ENCODE assay signal across 7 mouse cellular contexts in the genomic region with DNA sequence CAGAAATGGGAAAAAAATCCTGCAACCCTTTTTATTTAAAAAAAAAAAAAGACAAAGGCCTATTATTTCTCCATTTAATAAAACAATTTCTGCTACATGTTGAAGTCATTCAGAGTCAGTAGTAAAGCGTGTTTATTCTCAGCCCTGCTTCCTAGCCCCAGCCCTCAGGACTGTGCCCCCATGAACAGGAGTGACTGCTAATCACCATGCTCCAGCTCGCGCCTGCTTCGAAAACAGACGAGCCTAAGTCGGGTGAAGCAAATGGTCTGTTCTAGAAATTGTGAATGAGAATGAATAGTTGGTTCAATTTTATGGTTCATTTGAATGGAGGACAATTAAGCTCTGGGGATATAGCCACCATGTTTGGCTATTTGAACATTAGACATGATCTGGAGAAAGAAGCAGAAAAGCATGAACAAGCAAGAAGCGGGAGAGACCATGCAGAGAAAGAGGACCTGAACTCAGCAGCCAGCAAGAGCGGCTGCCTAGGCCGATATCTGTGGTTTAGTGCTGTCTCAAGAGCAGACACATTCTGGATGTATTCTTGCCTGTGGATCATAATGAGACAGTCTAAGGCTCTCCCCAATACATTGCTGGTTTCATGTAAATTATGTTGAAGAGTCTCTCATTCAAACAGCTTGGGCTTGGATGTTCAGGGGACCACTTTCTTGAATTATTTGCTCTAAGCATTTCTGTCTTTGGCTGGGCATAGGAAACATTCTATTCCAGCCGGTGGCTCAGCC.
DNase-seq lines count a peak whose midpoint lies in the region; ATAC-seq lines count a peak whose summit lies in the region.

No protein-coding gene starts in this region.

- peak overlapping the region; percentile 63 for H3K4me2 ChIP-seq in liver, embryonic 11.5 days
- H3K4me2 ChIP-seq in forebrain, embryonic 13.5 days, result peak overlapping the region; percentile 69
- H3K4me2 ChIP-seq in limb, embryonic 15.5 days, result peak overlapping the region; percentile 46

- no peaks in the 10 kb centered on the region for H3K9me3 ChIP-seq in liver, embryonic 11.5 days (ENCODE audit: control insufficient read depth, low read length)
- H3K9me3 ChIP-seq in forebrain, embryonic 13.5 days (replicated peaks), result no peaks in the 10 kb centered on the region
- H3K9me3 ChIP-seq in limb, embryonic 15.5 days, result no peaks in the 10 kb centered on the region

- H3K27me3 ChIP-seq in liver, embryonic 11.5 days (replicated peaks; ENCODE audit: control insufficient read depth, insufficient read depth, low read length), result no peaks in the 10 kb centered on the region
- H3K27me3 ChIP-seq in forebrain, embryonic 13.5 days, result no peaks in the 10 kb centered on the region
- H3K27me3 ChIP-seq in limb, embryonic 15.5 days, result peaks cover 11% of the 10 kb centered on the region; the same call in 1 of the 2 replicates

- 77% methylated on average over 10 of the region's 10 CpGs for WGBS in liver, embryonic 11.5 days
- WGBS in forebrain, embryonic 13.5 days, result 34% methylated on average over 10 of the region's 10 CpGs
- WGBS in limb, embryonic 15.5 days, result 64% methylated on average over 10 of the region's 10 CpGs

- H3K27ac ChIP-seq in liver, embryonic 11.5 days (ENCODE audit: low read depth, low read length), result no peak overlapping the region
- no peak overlapping the region; the same call in 1 of the 2 replicates for H3K27ac ChIP-seq in forebrain, embryonic 13.5 days
- no peak overlapping the region for H3K27ac ChIP-seq in limb, embryonic 15.5 days

- no peaks in the 10 kb centered on the region for H3K4me1 ChIP-seq in liver, embryonic 11.5 days (replicated peaks; ENCODE audit: control insufficient read depth, insufficient read depth, low read length)
- H3K4me1 ChIP-seq in forebrain, embryonic 13.5 days, result peaks cover 17% of the 10 kb centered on the region
- H3K4me1 ChIP-seq in limb, embryonic 15.5 days, result peaks cover 6% of the 10 kb centered on the region; the same call in 1 of the 2 replicates

- ATAC-seq in liver, embryonic 11.5 days (replicated peaks; ENCODE audit: low FRiP score), result no peak
- ATAC-seq in forebrain, embryonic 13.5 days, result peak; percentile 57
- no peak for ATAC-seq in limb, embryonic 15.5 days (ENCODE audit: insufficient number of reproducible peaks, low FRiP score, low TSS enrichment, low read depth)

- H3K36me3 ChIP-seq in liver, embryonic 11.5 days (ENCODE audit: control insufficient read depth, insufficient read depth, low read length), result no peaks in the 10 kb centered on the region
- H3K36me3 ChIP-seq in forebrain, embryonic 13.5 days (ENCODE audit: poor library complexity, severe bottlenecking), result no peaks in the 10 kb centered on the region
- no peaks in the 10 kb centered on the region for H3K36me3 ChIP-seq in limb, embryonic 15.5 days

- H3K9ac ChIP-seq in liver, embryonic 11.5 days (ENCODE audit: low read depth, low read length), result no peak overlapping the region
- H3K9ac ChIP-seq in forebrain, embryonic 13.5 days, result peak overlapping the region; percentile 60
- H3K9ac ChIP-seq in limb, embryonic 15.5 days, result no peak overlapping the region

- DNase-seq in liver, embryonic 11.5 days (ENCODE audit: low spot score), result no peak
- no peak for DNase-seq in liver
- DNase-seq in retina, postnatal 1 day, result peak; percentile 41
- no peak for DNase-seq in ovary, adult 18-20 months (ENCODE audit: low spot score)
- no peak for DNase-seq in layer of hippocampus, adult 11-12 months (ENCODE audit: low spot score)

- peak overlapping the region; percentile 7; the same call in 1 of the 2 replicates for H3K4me3 ChIP-seq in liver, embryonic 11.5 days (ENCODE audit: low read depth, low read length)
- peak overlapping the region; percentile 38 for H3K4me3 ChIP-seq in forebrain, embryonic 13.5 days
- H3K4me3 ChIP-seq in limb, embryonic 15.5 days, result peak overlapping the region; percentile 30; the same call in 1 of the 2 replicates
